Mouse (Mus musculus) heart, embryonic 15.5 days (tissue): ENCODE measurements around the gene Riiad1. TPM values are rescaled to one million over a fixed set of nuclear protein-coding genes. Genes with fewer than 3 reads are reported as not detected.

Source experiments
- polyA plus RNA-seq: library from polyadenylated mRNA; unstranded; fragments of >200 nt; fragmentation: Nextera tagmentation; extraction: Ambion mirVana; gene quantifications from 2 replicates; pipeline ENCODE4 v1.2.1, GENCODE M21; 2015

Gene Riiad1
- polyA plus RNA-seq, 1 experiment from 2014 or later: 4.9 TPM

Other genes with a start within 250 kb of the Riiad1 start
- gene Gm4778, start 216.3 kb downstream of the Riiad1 start, polyA plus RNA-seq: not detected in 2 replicates
- 12.3 and 12.7 TPM in 2 replicates for gene Them4, start 170.3 kb downstream of the Riiad1 start, polyA plus RNA-seq
- gene Them5, start 138.2 kb downstream of the Riiad1 start, polyA plus RNA-seq: 0.16 TPM in 1 of 2 replicates, not detected in the other
- gene C2cd4d, start 117.9 kb downstream of the Riiad1 start, polyA plus RNA-seq: 0.19 and 0.70 TPM in 2 replicates
- 7.5 and 7.8 TPM in 2 replicates for gene Rorc, start 107.5 kb downstream of the Riiad1 start, polyA plus RNA-seq
- gene Lingo4, start 81.8 kb downstream of the Riiad1 start, polyA plus RNA-seq: 0.09 and 0.34 TPM in 2 replicates
- gene Tdrkh, start 67.1 kb downstream of the Riiad1 start, polyA plus RNA-seq: 8.3 and 10.0 TPM in 2 replicates
- gene Mrpl9, start 37.0 kb downstream of the Riiad1 start, polyA plus RNA-seq: 56.1 and 60.8 TPM in 2 replicates
- 0.23 and 0.38 TPM in 2 replicates for gene Oaz3, start 36.4 kb downstream of the Riiad1 start, polyA plus RNA-seq
- 1.0 and 4.5 TPM in 2 replicates for gene Celf3, start 2.0 kb downstream of the Riiad1 start, polyA plus RNA-seq
- 30.7 and 32.0 TPM in 2 replicates for gene Snx27, start 102.4 kb upstream of the Riiad1 start, polyA plus RNA-seq
- not detected in 2 replicates for gene Gm10972, start 162.8 kb upstream of the Riiad1 start, polyA plus RNA-seq
- 5.3 and 7.2 TPM in 2 replicates for gene Tuft1, start 178.5 kb upstream of the Riiad1 start, polyA plus RNA-seq
- 3.8 and 4.4 TPM in 2 replicates for gene Selenbp2, start 213.2 kb upstream of the Riiad1 start, polyA plus RNA-seq